Mouse (Mus musculus): ENCODE results near the gene Scd1. TPM values are rescaled to one million over a fixed set of nuclear protein-coding genes. Genes with fewer than 3 reads are reported as not detected.
A peak's percentile ranks its signal among the peaks of the same experiment; 100 is the strongest.
"Not testable (repeated sequence)": the region's sequence is repeated elsewhere in the genome, so short reads cannot be mapped to it uniquely, and the experiment has no call there.

Gene Scd1
- total RNA-seq, 2 experiments from 2014 or later: 141 to 168 TPM

GRCm38 (mm10) chr19:44376511-44376951 lies 31.1 kb downstream of the Scd1 start:
- intact Hi-C loops (cut with DNase I): no loop called here

GRCm38 (mm10) chr19:44372969-44373368 lies 34.7 kb downstream of the Scd1 start:
- DNase-seq (ENCODE audit: low spot score in 2 of 2): peak; percentile 35 to 57
- intact Hi-C loops (cut with DNase I): loop anchor here (2.0 kb wide), 1 partner anchor 46 kb away; no protein-coding TSS in a partner anchor

More at GRCm38 (mm10) chr19:44376511-44376951, 31.1 kb downstream of the Scd1 start:
- DNase-seq (ENCODE audit: low spot score in 2 of 2): no peak

- intact Hi-C loops (cut with DNase I): no loop called here
- no peak for DNase-seq (ENCODE audit: low spot score in 2 of 2)
These were observed 37.4 kb downstream of the Scd1 start for GRCm38 (mm10) chr19:44370231-44370630.

GRCm38 (mm10) chr19:44369371-44369770 lies 38.3 kb downstream of the Scd1 start:
- intact Hi-C loops (cut with DNase I): no loop called here
- no peak for DNase-seq (ENCODE audit: low spot score in 2 of 2)

GRCm38 (mm10) chr19:44367076-44367475 lies 40.6 kb downstream of the Scd1 start:
- DNase-seq (ENCODE audit: low spot score in 2 of 2); intact Hi-C loops (cut with DNase I): not testable (repeated sequence)

- intact Hi-C loops (cut with DNase I): no loop called here
These were observed 41.9 kb downstream of the Scd1 start for GRCm38 (mm10) chr19:44365733-44366132.

GRCm38 (mm10) chr19:44364029-44364428 lies 43.6 kb downstream of the Scd1 start:
- intact Hi-C loops (cut with DNase I): loop anchor here (5.0 kb wide), 1 partner anchor 62 kb away; no protein-coding TSS in a partner anchor
- no peak for DNase-seq (ENCODE audit: low spot score in 2 of 2)

More at GRCm38 (mm10) chr19:44365733-44366132, 41.9 kb downstream of the Scd1 start:
- no peak for DNase-seq (ENCODE audit: low spot score in 2 of 2)

GRCm38 (mm10) chr19:44363529-44363928 lies 44.1 kb downstream of the Scd1 start:
- intact Hi-C loops (cut with DNase I): loop anchor here (5.0 kb wide), 1 partner anchor 61 kb away; no protein-coding TSS in a partner anchor

GRCm38 (mm10) chr19:44358700-44359099 lies 49.0 kb downstream of the Scd1 start:
- intact Hi-C loops (cut with DNase I): no loop called here
- DNase-seq (ENCODE audit: low spot score in 2 of 2): no peak

More at GRCm38 (mm10) chr19:44363529-44363928, 44.1 kb downstream of the Scd1 start:
- DNase-seq (ENCODE audit: low spot score in 2 of 2): peak; percentile 57 to 58

GRCm38 (mm10) chr19:44351756-44352155 lies 55.9 kb downstream of the Scd1 start:
- DNase-seq (ENCODE audit: low spot score in 2 of 2): no peak
- intact Hi-C loops (cut with DNase I): no loop called here

GRCm38 (mm10) chr19:44349689-44350088 lies 58.0 kb downstream of the Scd1 start:
- no peak for DNase-seq (ENCODE audit: low spot score in 2 of 2)
- intact Hi-C loops (cut with DNase I): no loop called here

Other genes starting within 250 kb of the Scd1 start
- gene Pkd2l1, start 215.4 kb downstream of the Scd1 start, total RNA-seq (2021): under 1 TPM; 0.30 to 0.34 TPM
- gene Scd3, start 204.6 kb downstream of the Scd1 start, total RNA-seq (2021): 1 to 10 TPM; 2.5 to 2.8 TPM
- 100 to 1,000 TPM; 590 to 647 TPM for gene Scd2, start 114.2 kb downstream of the Scd1 start, total RNA-seq (2021)
- 1 to 10 TPM; 2.2 to 3.1 TPM for gene Scd4, start 74.8 kb downstream of the Scd1 start, total RNA-seq (2021)
- gene Wnt8b, start 85.6 kb upstream of the Scd1 start, total RNA-seq (2021): not detected
- gene Sec31b, start 138.0 kb upstream of the Scd1 start, total RNA-seq (2021): under 1 TPM; 0.07 to 0.36 TPM
- not detected for gene Gm20538, start 145.0 kb upstream of the Scd1 start, total RNA-seq (2021)
- gene Ndufb8, start 147.6 kb upstream of the Scd1 start, total RNA-seq (2021): 100 to 1,000 TPM; 365 to 378 TPM
- gene Hif1an, start 155.0 kb upstream of the Scd1 start, total RNA-seq (2021): 10 to 100 TPM; 26.3 to 31.9 TPM

All from left cerebral cortex, postnatal 36 days (tissue).